Mouse (Mus musculus) retina, adult 2 months (tissue): ENCODE measurements around the gene Pla2g12b.

Experiments
- DNase-seq: peaks from one replicate; pipeline ENCODE4 v3.0.0-alpha.2; 2012; ENCODE audit warnings: low read depth, low spot score

The Pla2g12b gene

DNA sequence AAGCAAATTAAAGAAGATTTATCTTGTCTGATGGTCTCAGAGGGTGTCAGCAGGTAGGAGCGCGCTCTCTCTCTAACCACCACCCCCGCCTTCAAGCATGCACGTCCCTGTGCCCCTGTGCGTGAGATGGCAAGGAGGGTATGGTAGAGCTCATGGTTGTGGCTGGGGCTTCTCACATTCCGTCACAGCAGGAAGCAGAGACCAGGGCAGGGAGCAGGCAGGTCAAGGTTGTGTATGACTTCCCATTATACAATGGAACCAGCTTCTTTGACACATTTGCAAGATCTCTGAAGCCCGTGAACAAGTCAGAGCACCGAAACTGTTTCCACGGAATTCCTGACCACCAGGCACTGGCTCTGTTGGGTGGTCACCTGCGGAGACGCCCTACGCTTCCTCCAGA, 6.8 kb downstream of the Pla2g12b start:
- DNase-seq, result no peak

- no peak for DNase-seq
These were observed 10.3 kb downstream of the Pla2g12b start for GRCm38 (mm10) chr10:59413711-59414110.

DNA sequence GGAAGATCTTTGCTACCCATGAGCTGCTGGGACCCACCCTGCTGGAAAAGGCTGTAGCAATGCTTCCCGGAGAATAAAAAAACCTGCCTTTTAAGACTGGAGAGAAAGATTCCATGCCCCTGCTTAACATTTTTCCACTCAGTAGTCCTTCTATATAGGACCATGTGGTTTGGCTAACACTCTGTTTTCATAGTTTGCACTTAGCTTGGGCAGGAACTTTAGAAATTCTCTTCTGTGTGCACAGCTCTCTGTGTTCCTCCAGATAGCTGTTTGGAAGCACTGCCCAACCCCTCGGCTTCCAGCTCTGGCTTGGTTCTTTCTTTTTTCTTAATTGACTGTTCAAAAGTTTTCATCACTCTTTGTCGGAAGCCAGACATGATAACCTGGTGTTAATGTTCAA, 13.2 kb downstream of the Pla2g12b start:
- DNase-seq, result no peak

GRCm38 (mm10) chr10:59419516-59419915, 16.1 kb downstream of the Pla2g12b start:
- no peak for DNase-seq

DNA sequence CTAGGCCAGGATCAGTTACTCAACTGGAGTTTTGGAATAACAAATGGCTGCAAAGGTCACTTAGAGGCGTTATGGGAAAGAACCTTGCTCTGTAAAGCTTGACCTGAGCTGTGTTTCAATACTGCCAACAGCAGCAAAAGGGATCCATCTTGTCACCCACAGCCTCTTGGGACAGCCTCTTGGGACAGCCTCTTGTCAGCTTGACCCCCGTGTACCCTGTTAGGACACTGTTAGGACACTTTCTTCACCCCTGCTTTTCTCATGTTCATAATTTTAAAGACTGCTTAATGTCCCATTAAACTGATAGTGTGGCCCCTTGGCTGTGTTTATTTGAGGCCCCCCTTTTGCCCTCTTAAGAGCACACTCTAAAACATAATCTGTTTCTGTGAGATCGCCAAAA, 21.0 kb downstream of the Pla2g12b start:
- DNase-seq, result no peak

GRCm38 (mm10) chr10:59425369-59425768, 21.9 kb downstream of the Pla2g12b start:
- DNase-seq, result no peak

GRCm38 (mm10) chr10:59426371-59426770, 22.9 kb downstream of the Pla2g12b start:
- no peak for DNase-seq

GRCm38 (mm10) chr10:59429448-59430135, 26.1 kb downstream of the Pla2g12b start:
- DNase-seq, result no peak

DNA sequence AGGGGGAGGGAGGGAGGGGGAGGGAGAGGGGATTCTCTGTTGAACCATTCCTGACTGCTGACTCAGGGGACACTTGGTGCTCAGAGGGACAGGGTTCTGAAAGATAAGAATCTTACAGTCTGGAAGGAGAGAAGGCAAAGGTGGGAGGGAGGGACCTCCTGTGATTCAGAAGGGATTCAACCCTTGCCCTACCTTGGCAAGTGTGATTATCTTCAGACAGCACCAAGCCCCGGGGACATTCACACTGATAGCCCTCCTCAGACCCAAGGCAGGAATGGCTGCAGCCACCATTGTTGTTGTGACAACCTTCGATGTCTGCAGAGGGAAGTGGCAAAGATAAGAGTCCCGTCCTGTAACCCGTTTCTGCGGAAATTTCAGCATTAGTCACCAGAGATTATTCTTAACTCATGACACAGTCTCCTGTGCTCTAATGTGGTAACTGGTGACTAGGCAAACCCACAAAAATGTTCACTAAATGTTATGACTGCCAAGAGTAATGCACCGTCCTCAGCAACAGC, 27.3 kb downstream of the Pla2g12b start:
- DNase-seq, result no peak

DNA sequence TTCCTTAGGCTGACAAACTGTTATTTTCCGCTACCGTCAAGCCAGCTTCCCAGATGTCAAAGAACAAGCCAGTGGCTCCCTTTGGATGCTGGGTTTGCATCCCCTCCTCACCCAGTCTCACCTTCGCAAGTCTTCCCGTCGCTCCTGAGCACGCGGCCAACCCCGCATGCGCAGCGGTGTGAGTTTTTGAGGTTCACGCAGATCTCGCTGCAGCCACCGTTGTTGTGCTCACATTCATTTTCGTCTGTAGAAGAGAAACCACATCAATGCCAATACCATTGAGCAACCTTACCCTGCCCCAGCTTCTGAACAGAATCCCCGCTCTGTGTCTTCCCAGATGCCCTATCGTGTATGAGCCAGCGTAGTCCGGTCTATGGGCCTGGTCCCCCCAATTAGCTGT, 32.3 kb downstream of the Pla2g12b start:
- DNase-seq, result no peak

- no peak for DNase-seq
These were observed 35.2 kb downstream of the Pla2g12b start for GRCm38 (mm10) chr10:59438651-59439050.

- DNase-seq, result no peak
These were observed 36.1 kb downstream of the Pla2g12b start for GRCm38 (mm10) chr10:59439508-59439931.

DNA sequence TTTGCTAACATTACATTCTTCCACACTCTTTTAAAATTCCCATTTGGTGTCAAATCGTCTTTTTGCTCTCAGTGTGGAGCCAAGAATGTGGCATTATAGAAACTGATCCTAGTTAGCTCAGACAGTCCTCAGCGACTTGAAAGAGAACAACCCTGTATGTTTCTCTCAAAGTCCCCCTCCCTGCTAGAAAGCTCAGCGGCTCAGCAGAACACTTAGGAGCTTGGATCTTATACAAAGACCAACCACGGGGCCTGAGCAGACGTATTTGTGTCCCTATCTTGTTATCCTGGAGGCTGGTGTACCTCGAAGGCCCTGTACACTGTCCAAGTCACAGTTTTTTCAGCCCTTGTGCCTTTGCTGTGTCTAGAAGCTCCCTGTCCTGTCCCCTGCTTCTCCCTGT, 36.7 kb downstream of the Pla2g12b start:
- DNase-seq, result no peak

DNA sequence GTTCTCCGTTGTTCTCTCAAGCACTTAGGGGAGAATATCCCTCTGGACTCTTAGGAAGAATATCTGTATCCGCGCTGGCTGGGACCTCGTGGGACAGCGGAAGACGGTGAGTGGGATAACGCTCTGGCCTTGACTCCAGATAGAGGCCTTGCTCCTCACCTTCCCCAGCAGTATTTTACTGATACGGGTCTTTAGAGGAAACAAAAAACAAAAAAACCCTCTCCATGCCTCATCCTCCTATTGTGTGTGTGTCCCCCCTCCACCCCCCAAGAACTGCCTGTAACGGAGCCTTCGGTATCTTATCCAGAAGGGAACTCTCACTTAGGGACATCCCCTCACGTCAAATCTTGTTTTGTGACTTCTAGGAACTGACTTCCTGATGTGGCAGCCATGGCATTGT, 38.3 kb downstream of the Pla2g12b start, which contains the start of gene Oit3:
Gene Oit3 (minus strand): TSS at position 44 of the 400 bp plus-strand sequence.
- DNase-seq, result no peak

DNA sequence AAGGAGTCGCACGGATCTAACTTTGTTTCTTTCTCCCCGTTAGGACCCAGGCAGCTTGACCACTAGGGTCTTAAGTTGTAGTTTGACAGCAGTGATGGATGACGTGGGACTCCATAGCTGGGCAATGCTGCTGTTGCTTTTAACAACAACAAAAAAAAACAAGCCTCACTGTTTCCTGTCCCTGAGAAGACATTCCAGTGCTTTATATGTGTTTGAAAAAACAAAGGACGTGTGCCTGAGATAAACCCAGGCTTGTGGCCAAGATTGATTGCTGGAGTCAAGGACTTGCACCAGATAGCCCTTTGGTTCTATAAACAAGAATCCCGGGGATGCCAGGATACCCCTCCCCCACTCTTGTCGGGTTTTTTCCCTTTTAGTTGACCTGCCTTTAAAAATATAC, 39.8 kb downstream of the Pla2g12b start:
- no peak for DNase-seq

GRCm38 (mm10) chr10:59444106-59444505, 40.6 kb downstream of the Pla2g12b start:
- DNase-seq, result no peak

- no peak for DNase-seq
These were observed 41.2 kb downstream of the Pla2g12b start for GRCm38 (mm10) chr10:59444635-59445034.

DNA sequence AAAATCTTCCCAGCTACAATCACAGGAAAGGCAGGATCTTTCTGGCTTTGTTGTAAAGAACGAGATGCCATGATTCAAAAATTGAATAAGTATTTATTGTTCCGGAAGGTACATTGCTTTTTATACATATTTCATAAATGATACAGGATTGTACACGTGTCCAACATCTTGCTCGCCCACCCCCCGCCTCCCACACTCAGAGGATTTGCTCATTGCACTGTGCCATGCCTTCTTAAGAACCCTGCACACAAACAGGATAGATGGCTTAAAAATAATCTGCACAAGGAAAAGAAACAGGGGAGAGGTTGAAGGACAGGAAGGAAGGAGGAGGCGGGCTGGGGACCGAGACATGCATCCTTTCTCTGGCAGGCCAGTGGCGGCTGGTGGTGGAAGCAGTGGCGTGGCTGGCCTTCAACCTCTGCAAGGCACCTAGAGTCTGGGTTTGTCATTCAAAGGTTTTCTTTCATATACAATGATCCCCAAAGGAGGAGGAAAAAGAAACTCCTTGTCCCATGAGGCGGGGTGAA, 43.5 kb downstream of the Pla2g12b start:
- DNase-seq, result no peak

- no peak for DNase-seq
These were observed 44.1 kb downstream of the Pla2g12b start for GRCm38 (mm10) chr10:59447546-59447945.

GRCm38 (mm10) chr10:59451839-59452238, 48.4 kb downstream of the Pla2g12b start:
- DNase-seq, result peak; percentile 28

GRCm38 (mm10) chr10:59454631-59455030, 51.2 kb downstream of the Pla2g12b start:
- no peak for DNase-seq

- DNase-seq, result no peak
These were observed 56.3 kb downstream of the Pla2g12b start for GRCm38 (mm10) chr10:59459767-59460166.

GRCm38 (mm10) chr10:59462307-59462706, 58.8 kb downstream of the Pla2g12b start:
- DNase-seq, result no peak
